41 mouse cellular contexts compared by ENCODE assay signal in the genomic region with DNA sequence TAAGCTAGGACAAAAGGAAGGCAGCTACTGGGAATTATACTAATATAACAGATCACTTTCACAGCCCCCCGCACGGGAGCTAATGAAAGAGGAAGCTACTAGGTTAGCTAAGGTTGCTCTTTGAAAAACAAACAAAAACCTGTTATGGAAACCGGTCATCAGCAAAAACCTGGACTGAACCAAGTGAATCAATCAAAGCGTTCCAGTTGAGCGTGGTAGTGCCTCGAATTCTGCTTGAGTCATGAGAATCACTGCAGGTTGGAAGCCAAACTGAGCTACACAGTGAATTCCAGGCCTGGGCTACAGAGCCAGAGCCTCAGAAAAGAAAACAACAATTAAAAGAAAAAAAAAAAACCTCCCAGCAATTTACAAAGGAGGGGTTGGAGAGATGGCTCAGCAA. TPM values are rescaled to one million over a fixed set of nuclear protein-coding genes. Genes with fewer than 3 reads are reported as not detected.
DNase-seq lines count a peak whose midpoint lies in the region; ATAC-seq and TF ChIP-seq lines count a peak whose summit lies in the region.
"Had no signal": no experiment of that assay in that cellular context is flagged by ENCODE, and none has a peak within 500 bp of the region (broad histone marks: within the 10 kb centered on the region; RNA-seq: fewer than 3 reads in every experiment).

No protein-coding gene starts in this region.

- H3K36me3 ChIP-seq in liver, adult 2 months (ENCODE audit: control insufficient read depth, insufficient read depth, low read length): peaks cover 5% of the 10 kb centered on the region
- 0 out of 2 replicates have a peak, but pooled peaks cover 2% of the 10 kb centered on the region for H3K36me3 ChIP-seq in liver, postnatal 0 days (replicated peaks; ENCODE audit: insufficient read depth, low read length)
- H3K36me3 ChIP-seq in kidney, postnatal 0 days (ENCODE audit: insufficient read depth, low read length): no peaks in the 10 kb centered on the region
- H3K36me3 ChIP-seq: heart, embryonic 15.5 days; midbrain, embryonic 15.5 days; neural tube, embryonic 15.5 days had no signal

- H3K4me1 ChIP-seq in liver, adult 2 months (ENCODE audit: control insufficient read depth, insufficient read depth, low read length): peaks cover 4% of the 10 kb centered on the region; the same call in 1 of the 2 replicates
- no peaks in the 10 kb centered on the region for H3K4me1 ChIP-seq in liver, postnatal 0 days (ENCODE audit: insufficient read depth)
- H3K4me1 ChIP-seq in kidney, postnatal 0 days (replicated peaks; ENCODE audit: insufficient read depth, low read length): no peaks in the 10 kb centered on the region
- H3K4me1 ChIP-seq: heart, embryonic 10.5 days; heart, embryonic 15.5 days; liver, embryonic 13.5 days; midbrain, embryonic 10.5 days; midbrain, embryonic 15.5 days; neural tube, embryonic 15.5 days had no signal

- no peak overlapping the region for H3K4me2 ChIP-seq in liver, postnatal 0 days (ENCODE audit: low read depth, low read length)
- no peak overlapping the region for H3K4me2 ChIP-seq in kidney, postnatal 0 days (ENCODE audit: low read length)
- H3K4me2 ChIP-seq: heart, embryonic 15.5 days; liver, embryonic 13.5 days; midbrain, embryonic 15.5 days; neural tube, embryonic 15.5 days had no signal

- intact Hi-C loops in gastrocnemius, adult 2 months (cut with DNase I): no loop called here

- TF ChIP-seq EP300 in liver, postnatal 0 days (IDR thresholded peaks at IDR 0.05; ENCODE audit: low read depth): no peak

- TF ChIP-seq CTCF in gastrocnemius, adult 2 months (IDR thresholded peaks at IDR 0.05): no peak
- no peak for TF ChIP-seq CTCF in liver, adult 2 months (IDR thresholded peaks at IDR 0.05; ENCODE audit: low read depth, low read length)
- TF ChIP-seq CTCF in liver, postnatal 0 days (IDR thresholded peaks at IDR 0.05; ENCODE audit: low read depth): no peak
- TF ChIP-seq CTCF in kidney, postnatal 0 days (IDR thresholded peaks at IDR 0.05; ENCODE audit: low read depth): no peak

- peak overlapping the region; percentile 24; the same call in 1 of the 2 replicates for H3K4me3 ChIP-seq in gastrocnemius, adult 2 months
- H3K4me3 ChIP-seq in liver, adult 2 months (ENCODE audit: insufficient read depth, low read depth, low read length): no peak overlapping the region
- no peak overlapping the region for H3K4me3 ChIP-seq in liver, postnatal 0 days (ENCODE audit: low read depth, low read length)
- H3K4me3 ChIP-seq in kidney, postnatal 0 days (replicated peaks; ENCODE audit: low read depth, low read length): no peak overlapping the region
- H3K4me3 ChIP-seq: erythroblast, embryonic 14.5 days; heart, embryonic 10.5 days; heart, embryonic 15.5 days; left cerebral cortex, adult 2 months; liver, embryonic 13.5 days; midbrain, embryonic 10.5 days; midbrain, embryonic 15.5 days; neural tube, embryonic 15.5 days had no signal

- no peak for TF ChIP-seq POLR2A in liver, adult 2 months (IDR thresholded peaks at IDR 0.05; ENCODE audit: extremely low read depth, insufficient read depth, low read length)

- ATAC-seq in liver, postnatal 0 days: no peak
- ATAC-seq in kidney, postnatal 0 days (replicated peaks; ENCODE audit: low FRiP score, low read depth): no peak
- ATAC-seq: forebrain, embryonic 16.5 days; hindbrain, embryonic 16.5 days; midbrain, embryonic 15.5 days had no signal

- no peak for DNase-seq in gastrocnemius, adult 2 months
- DNase-seq in gastrocnemius, postnatal 10 days: no peak
- peak; percentile 66 for DNase-seq in liver, adult 2 months (ENCODE audit: extremely low read depth, low read depth, low spot score)
- no peak for DNase-seq in liver, postnatal 0 days
- DNase-seq in kidney, postnatal 0 days (ENCODE audit: low spot score): peak; percentile 3
- no peak for DNase-seq in right cerebral cortex, postnatal 10 days (ENCODE audit: low spot score in 2 of 2)
- no peak for DNase-seq in gastrocnemius, adult 8-10 months (ENCODE audit: low spot score in 2 of 2)
- no peak for DNase-seq in spleen, postnatal 36 days (ENCODE audit: low spot score in 2 of 2)
- DNase-seq: adrenal gland, postnatal 36 days; cerebellum, adult 2 months; cerebellum, postnatal 14 days; gastrocnemius, postnatal 25 days; heart, adult 11 months; layer of hippocampus, adult 9-11 months; left cerebral cortex, postnatal 4 days; liver, embryonic 13.5 days; lung, adult 2 months; lung, postnatal 14 days; retina, postnatal 1 day; right cerebral cortex, postnatal 25 days; thymus, postnatal 14 days had no signal

- no peaks in the 10 kb centered on the region for H3K9me3 ChIP-seq in liver, postnatal 0 days (ENCODE audit: low read length)
- H3K9me3 ChIP-seq in kidney, postnatal 0 days (replicated peaks; ENCODE audit: low read length): no peaks in the 10 kb centered on the region
- H3K9me3 ChIP-seq: G1E; heart, embryonic 10.5 days; heart, embryonic 15.5 days; liver, embryonic 13.5 days; midbrain, embryonic 10.5 days; midbrain, embryonic 15.5 days; neural tube, embryonic 15.5 days had no signal

- no peaks in the 10 kb centered on the region for H3K27me3 ChIP-seq in liver, adult 2 months (ENCODE audit: control insufficient read depth, insufficient read depth, low read length)
- no peaks in the 10 kb centered on the region for H3K27me3 ChIP-seq in liver, postnatal 0 days (ENCODE audit: insufficient read depth, low read length)
- H3K27me3 ChIP-seq in kidney, postnatal 0 days (ENCODE audit: insufficient read depth, low read length): no peaks in the 10 kb centered on the region
- H3K27me3 ChIP-seq: heart, embryonic 15.5 days; liver, embryonic 13.5 days; midbrain, embryonic 15.5 days; neural tube, embryonic 15.5 days had no signal

- no peaks in the 10 kb centered on the region for H3K79me2 ChIP-seq in liver, adult 2 months (ENCODE audit: control insufficient read depth, insufficient read depth, low read length)

- H3K9ac ChIP-seq in liver, adult 2 months (ENCODE audit: low read depth, low read length): no peak overlapping the region
- H3K9ac ChIP-seq in liver, postnatal 0 days (replicated peaks): no peak overlapping the region
- no peak overlapping the region for H3K9ac ChIP-seq in kidney, postnatal 0 days (ENCODE audit: low read depth, low read length)
- H3K9ac ChIP-seq: heart, embryonic 15.5 days; liver, embryonic 13.5 days; midbrain, embryonic 15.5 days; neural tube, embryonic 15.5 days had no signal

- WGBS in liver, adult 2 months: 9% methylated on average over 6 of the region's 6 CpGs
- 75% methylated on average over 6 of the region's 6 CpGs for WGBS in liver, postnatal 0 days (ENCODE audit: insufficient replicate concordance)
- 49% methylated on average over 6 of the region's 6 CpGs for WGBS in kidney, postnatal 0 days

- peak overlapping the region; percentile 62 for H3K27ac ChIP-seq in gastrocnemius, adult 2 months
- H3K27ac ChIP-seq in liver, adult 2 months (replicated peaks; ENCODE audit: insufficient read depth, low read depth, low read length): no peak overlapping the region
- no peak overlapping the region for H3K27ac ChIP-seq in liver, postnatal 0 days (ENCODE audit: low read depth)
- H3K27ac ChIP-seq in kidney, postnatal 0 days: no peak overlapping the region
- H3K27ac ChIP-seq: heart, embryonic 10.5 days; heart, embryonic 15.5 days; left cerebral cortex, adult 2 months; liver, embryonic 13.5 days; midbrain, embryonic 10.5 days; midbrain, embryonic 15.5 days; neural tube, embryonic 15.5 days had no signal

RNA-seq across cellular contexts. Expression of gene Zcchc13, which starts 38.3 kb away (rescaled TPM):
- total RNA-seq in gastrocnemius, adult 2 months (2021): not detected
- not detected for total RNA-seq in gastrocnemius, postnatal 10 days (2021)
- not detected in 2 replicates for total RNA-seq in liver, adult 2 months (2014; rRNA removed)
- not detected in 2 replicates for polyA plus RNA-seq in liver, adult 2 months (2012; rRNA removed)
- polyA plus RNA-seq in liver, postnatal 0 days (2015; fragmentation: Nextera tagmentation; extraction: Ambion mirVana): not detected in 2 replicates
- polyA plus RNA-seq in kidney, postnatal 0 days (2015; fragmentation: Nextera tagmentation; extraction: Ambion mirVana): not detected in 2 replicates
- not detected for total RNA-seq in gastrocnemius, adult 8-10 months (2022)
- total RNA-seq: adrenal gland, adult 18-20 months; adrenal gland, postnatal 36 days; G1E; gastrocnemius, postnatal 25 days; heart, postnatal 25 days; left cerebral cortex, adult 2 months; left cerebral cortex, postnatal 4 days; megakaryocyte progenitor cell, adult 5-6 weeks had no signal
- polyA plus RNA-seq: embryonic facial prominence, embryonic 14.5 days; erythroblast, embryonic 14.5 days; forebrain, embryonic 11.5 days; forebrain, embryonic 16.5 days; G1E; heart, embryonic 10.5 days; heart, embryonic 15.5 days; hindbrain, embryonic 11.5 days; hindbrain, embryonic 16.5 days; intestine, embryonic 14.5 days; large intestine, adult 2 months; limb, embryonic 14.5 days; liver, embryonic 13.5 days; lung, adult 2 months; midbrain, embryonic 10.5 days; midbrain, embryonic 15.5 days; neural tube, embryonic 15.5 days; stomach, embryonic 16.5 days had no signal

Comparison
In these comparisons a context has a peak if more than half of its experiments do, and no peak if none do; other contexts are left out.
1. DNase-seq: peak in liver, adult 2 months (single experiment) and kidney, postnatal 0 days (single experiment); none in gastrocnemius, adult 2 months (single experiment), gastrocnemius, postnatal 10 days (single experiment), liver, postnatal 0 days (single experiment), right cerebral cortex, postnatal 10 days (0 of 2), gastrocnemius, adult 8-10 months (0 of 2) and spleen, postnatal 36 days (0 of 2).